Mouse (Mus musculus) CH12.LX (cell line): ENCODE data around the gene Myo16. TPM values are rescaled to one million over a fixed set of nuclear protein-coding genes. Genes with fewer than 3 reads are reported as not detected.

Experiments
- DNase-seq: peaks from one replicate; pipeline ENCODE4 v3.0.0-alpha.2; 2013; ENCODE audit errors: extremely low read depth
- H3K27ac ChIP-seq: 2 replicates; pipeline ENCODE4 v1.5.1; 2012; ENCODE audit warnings: low read depth, mild to moderate bottlenecking, control low read depth, moderate library complexity; ENCODE audit not compliant: insufficient read depth
- H3K27me3 ChIP-seq: replicated peaks from 2 replicates; pipeline ENCODE3; 2012; ENCODE audit warnings: inconsistent platforms
- H3K36me3 ChIP-seq, 2 experiments: replicated peaks in 1 of 2; 2 replicates each; pipeline versions ENCODE3 to v1.6.1; 2012; ENCODE audit warnings: inconsistent platforms in 1 of 2, low read length in 1 of 2, mild to moderate bottlenecking in 1 of 2, mixed read lengths in 1 of 2, moderate library complexity in 1 of 2; ENCODE audit not compliant: control insufficient read depth in 1 of 2, insufficient read depth in 1 of 2
- H3K4me1 ChIP-seq, 2 experiments: 2 replicates each; pipeline ENCODE4 v1.6.1; 2012; ENCODE audit warnings: inconsistent platforms in 1 of 2, moderate library complexity in 1 of 2; ENCODE audit not compliant: insufficient read depth in 2 of 2, control insufficient read depth in 1 of 2
- H3K4me2 ChIP-seq: 2 replicates; pipeline ENCODE4 v1.6.1; 2012; ENCODE audit warnings: low read depth, mild to moderate bottlenecking, control low read depth; ENCODE audit not compliant: poor library complexity, insufficient read depth, severe bottlenecking
- H3K4me3 ChIP-seq, 3 experiments: fragments of 150-350 bp in 1 of 3; sonication (generic) in 1 of 3; replicated peaks in 1 of 3; 2 replicates each; pipeline versions ENCODE3 to v1.5.1; 2011 to 2012; ENCODE audit warnings: low read depth in 2 of 3, low read length in 2 of 3, mild to moderate bottlenecking in 2 of 3, moderate library complexity in 2 of 3, control low read depth in 1 of 3, improper control_type of control experiment in 1 of 3, inconsistent platforms in 1 of 3, mixed read lengths in 1 of 3; ENCODE audit not compliant: poor library complexity in 1 of 3
- H3K79me2 ChIP-seq: replicated peaks from 2 replicates; pipeline ENCODE4 v1.6.1; 2012; ENCODE audit warnings: mild to moderate bottlenecking, moderate library complexity; ENCODE audit not compliant: control insufficient read depth, poor library complexity, insufficient read depth, severe bottlenecking; ENCODE audit errors: extremely low read depth
- H3K9ac ChIP-seq: 2 replicates; pipeline ENCODE4 v1.6.1; 2012; ENCODE audit warnings: low read depth, mild to moderate bottlenecking, control low read depth, moderate library complexity; ENCODE audit not compliant: insufficient read depth
- H3K9me3 ChIP-seq: replicated peaks from 2 replicates; pipeline ENCODE3; 2012; ENCODE audit warnings: low read length, inconsistent platforms, mixed read lengths
- BHLHE40 ChIP-seq: IDR thresholded peaks from 2 replicates; pipeline ENCODE4 v1.6.1; 2011; ENCODE audit warnings: mild to moderate bottlenecking, low read depth, low read length, improper control_type of control experiment
- CHD2 ChIP-seq: IDR thresholded peaks from 2 replicates; pipeline ENCODE4 v1.6.1; 2011; ENCODE audit warnings: low read length, improper control_type of control experiment
- ELF1 ChIP-seq: IDR thresholded peaks from 2 replicates; pipeline ENCODE4 v1.6.1; 2014; ENCODE audit warnings: low read depth, mild to moderate bottlenecking, inconsistent platforms, low read length, improper control_type of control experiment
- EP300 ChIP-seq: IDR thresholded peaks from 2 replicates; pipeline ENCODE4 v1.6.1; 2011; ENCODE audit warnings: low read length, improper control_type of control experiment
- ETS1 ChIP-seq: conservative IDR thresholded peaks from 2 replicates; pipeline ENCODE4 v1.6.1; 2012; ENCODE audit warnings: low read depth, mild to moderate bottlenecking, inconsistent platforms, low read length, improper control_type of control experiment, moderate library complexity
- GABPA ChIP-seq: IDR thresholded peaks from 2 replicates; pipeline ENCODE4 v1.6.1; 2012; ENCODE audit warnings: low read depth, low read length, improper control_type of control experiment, inconsistent platforms; ENCODE audit not compliant: insufficient replicate concordance
- HCFC1 ChIP-seq: IDR thresholded peaks from 2 replicates; pipeline ENCODE4 v1.6.1; 2012; ENCODE audit warnings: low read depth, mild to moderate bottlenecking, inconsistent platforms, low read length, improper control_type of control experiment
- IRF4 ChIP-seq: IDR thresholded peaks from 2 replicates; pipeline ENCODE4 v1.6.1; 2014; ENCODE audit warnings: low read depth, mild to moderate bottlenecking, inconsistent platforms, low read length, improper control_type of control experiment
- JUN ChIP-seq: IDR thresholded peaks from 2 replicates; pipeline ENCODE4 v1.6.1; 2011; ENCODE audit warnings: low read depth, mild to moderate bottlenecking, low read length, improper control_type of control experiment, moderate library complexity; ENCODE audit not compliant: insufficient read depth
- JUND ChIP-seq: conservative IDR thresholded peaks from 2 replicates; pipeline ENCODE4 v1.6.1; 2011; ENCODE audit warnings: low read depth, low read length, improper control_type of control experiment
- KAT2A ChIP-seq: IDR thresholded peaks from 2 replicates; pipeline ENCODE4 v1.6.1; 2012; ENCODE audit warnings: low read length, improper control_type of control experiment, inconsistent platforms; ENCODE audit not compliant: insufficient replicate concordance
- MAFK ChIP-seq: IDR thresholded peaks from 2 replicates; pipeline ENCODE4 v1.6.1; 2011; ENCODE audit warnings: low read length, improper control_type of control experiment; ENCODE audit not compliant: insufficient replicate concordance
- MAZ ChIP-seq: IDR thresholded peaks from 2 replicates; pipeline ENCODE4 v1.6.1; 2012; ENCODE audit warnings: low read depth, mild to moderate bottlenecking, inconsistent platforms, low read length, improper control_type of control experiment, moderate library complexity
- MEF2A ChIP-seq: IDR thresholded peaks from 2 replicates; pipeline ENCODE4 v1.6.1; 2014; ENCODE audit warnings: low read depth, mild to moderate bottlenecking, inconsistent platforms, low read length, improper control_type of control experiment, borderline replicate concordance
- NELFE ChIP-seq: IDR thresholded peaks from 2 replicates; pipeline ENCODE4 v1.6.1; 2011; ENCODE audit warnings: low read depth, low read length, improper control_type of control experiment
- PAX5 ChIP-seq: IDR thresholded peaks from 2 replicates; pipeline ENCODE4 v1.6.1; 2012; ENCODE audit warnings: low read length, inconsistent platforms, mixed read lengths
- POLR2A ChIP-seq: IDR thresholded peaks from 2 replicates; pipeline ENCODE4 v1.6.1; 2011; ENCODE audit warnings: low read depth, mild to moderate bottlenecking, improper control_type of control experiment, low read length
- POLR2AphosphoS2 ChIP-seq: IDR thresholded peaks from 2 replicates; pipeline ENCODE4 v1.6.1; 2011; ENCODE audit warnings: low read depth, low read length, improper control_type of control experiment
- RAD21 ChIP-seq: IDR thresholded peaks from 2 replicates; pipeline ENCODE4 v1.6.1; 2011; ENCODE audit warnings: low read depth, mild to moderate bottlenecking, low read length, improper control_type of control experiment, moderate library complexity
- RCOR1 ChIP-seq: conservative IDR thresholded peaks from 2 replicates; pipeline ENCODE4 v1.6.1; 2012; ENCODE audit warnings: low read depth, mild to moderate bottlenecking, inconsistent platforms, low read length, improper control_type of control experiment
- TCF12 ChIP-seq: IDR thresholded peaks from 2 replicates; pipeline ENCODE4 v1.6.1; 2014; ENCODE audit warnings: low read depth, mild to moderate bottlenecking, inconsistent platforms, low read length, improper control_type of control experiment
- USF1 ChIP-seq: IDR thresholded peaks from 2 replicates; pipeline ENCODE4 v1.6.1; 2014; ENCODE audit warnings: low read depth, mild to moderate bottlenecking, inconsistent platforms, low read length, improper control_type of control experiment
- USF2 ChIP-seq: conservative IDR thresholded peaks from 2 replicates; pipeline ENCODE4 v1.6.1; 2011; ENCODE audit warnings: low read depth, low read length, improper control_type of control experiment
- ZMIZ1 ChIP-seq: IDR thresholded peaks from 2 replicates; pipeline ENCODE4 v1.6.1; 2012; ENCODE audit warnings: low read depth, mild to moderate bottlenecking, inconsistent platforms, low read length, improper control_type of control experiment
- dilution Hi-C: fragments of 300-500 bp; cut with MboI; formaldehyde crosslinking; loops from 2 replicates; pipeline ENCODE4 v1.14.3; 2020; ENCODE audit warnings: low sequenced_read_pairs; ENCODE audit not compliant: extremely low pct_unique_long_range_greater_than_20kb, extremely low pct_ligation_motif_present
- in situ Hi-C: fragments of 300-500 bp; cut with MboI; formaldehyde crosslinking; loops from 3 replicates; pipeline ENCODE4 v1.14.3; 2019; ENCODE audit warnings: low sequenced_read_pairs, low pct_ligation_motif_present, low pct_unique_long_range_greater_than_20kb, mixed read lengths
- polyA plus RNA-seq: library from polyadenylated mRNA; unstranded; fragments of >175 nt; gene quantifications from 2 replicates; pipeline ENCODE4 v1.2.1, GENCODE M21; 2012; ENCODE audit warnings: low read depth; ENCODE audit not compliant: insufficient read length
- total RNA-seq, 2 experiments: library from RNA; depleted of rRNA; stranded (reverse); fragments of 300-350 nt in 1 of 2; fragments of >200 nt in 1 of 2; gene quantifications; 2 replicates each; pipeline ENCODE4 v1.2.3; 2012 to 2014

Gene Myo16
- total and polyA plus RNA-seq, 3 experiments, result not detected

DNA sequence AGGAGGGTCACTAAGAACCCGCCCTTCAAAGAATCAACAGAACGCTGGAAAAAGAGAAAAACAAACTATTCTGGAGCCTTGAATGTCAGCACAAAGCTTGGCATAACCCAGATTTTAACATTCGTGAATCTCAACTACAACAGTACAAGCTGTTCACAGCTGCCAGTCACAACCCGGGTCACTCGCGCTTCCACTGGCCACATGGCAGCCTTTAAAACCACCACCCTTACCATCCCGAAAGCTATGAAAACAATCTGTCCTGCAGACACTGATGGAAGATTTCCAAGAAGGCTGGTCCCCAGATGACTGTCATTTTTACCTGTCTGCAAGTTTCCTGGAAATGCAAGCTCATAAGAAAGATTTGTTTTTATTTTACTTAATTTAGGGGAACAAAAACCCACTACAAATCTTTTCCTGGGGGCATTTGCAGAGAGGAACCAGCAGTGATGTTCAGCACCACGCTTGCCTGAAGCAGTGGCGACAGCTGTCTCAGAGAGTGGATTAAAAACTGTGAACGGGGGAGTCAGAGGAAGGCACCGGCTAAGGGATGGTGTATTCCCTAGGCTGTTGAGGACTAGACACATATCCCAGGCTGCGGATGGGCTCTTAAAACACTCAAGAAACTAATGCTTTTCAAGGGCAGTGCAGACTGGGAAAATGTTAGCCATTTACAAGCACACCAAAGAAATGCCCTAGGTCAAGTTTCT is 154.2 kb downstream of the Myo16 start:
- Histone ChIP-seq H3K4me2 (no peak overlapping the region), H3K27ac (no peak overlapping the region), H3K4me1 (peaks cover 3 to 17% of the 10 kb centered on the region in 2 experiments; a peak in 3 of 4 replicates), H3K36me3 (no peaks in the 10 kb centered on the region), H3K9ac (no peak overlapping the region), H3K4me3 (no peak overlapping the region), H3K9me3 (no peaks in the 10 kb centered on the region), H3K27me3 (no peaks in the 10 kb centered on the region), H3K79me2 (no peaks in the 10 kb centered on the region)
- in situ Hi-C loops (loop anchor here (25.0 kb wide), 1 partner anchor 321 kb away; the partner anchor contains the start of genes Abhd13 and Lig4), dilution Hi-C loops (no loop called here)
- no peak for TF ChIP-seq ZMIZ1
- no peak for TF ChIP-seq RAD21
- no peak for TF ChIP-seq BHLHE40
- no peak for TF ChIP-seq USF2
- no peak for TF ChIP-seq POLR2AphosphoS2
- TF ChIP-seq MEF2A, result no peak
- no peak for TF ChIP-seq USF1
- no peak for TF ChIP-seq JUND
- TF ChIP-seq ETS1, result no peak
- no peak for TF ChIP-seq RCOR1
- TF ChIP-seq MAZ, result no peak
- no peak for TF ChIP-seq GABPA
- TF ChIP-seq MAFK, result no peak
- TF ChIP-seq ELF1, result no peak
- TF ChIP-seq NELFE, result no peak
- no peak for TF ChIP-seq KAT2A
- no peak for TF ChIP-seq EP300
- no peak for TF ChIP-seq POLR2A
- TF ChIP-seq PAX5, result no peak
- DNase-seq, result no peak

DNA sequence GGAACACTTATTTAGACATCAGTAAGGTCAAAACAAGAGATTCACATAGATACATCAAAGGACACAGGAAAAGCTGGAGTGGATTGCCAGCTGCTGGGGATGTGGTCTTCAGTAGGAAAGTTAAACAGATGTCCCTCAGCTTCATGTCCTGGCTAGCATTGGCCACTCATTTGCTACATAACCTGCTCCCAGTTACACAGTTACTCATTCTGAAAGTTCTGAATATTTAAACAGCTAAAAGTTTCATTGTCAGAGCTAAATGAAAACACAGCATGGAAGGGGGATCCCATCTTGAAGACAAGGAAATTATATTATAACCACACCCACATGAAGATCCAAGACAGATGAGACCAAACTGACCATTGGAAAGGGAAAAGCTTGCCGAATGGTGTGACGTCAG is 156.8 kb downstream of the Myo16 start:
- no peaks in the 10 kb centered on the region for H3K79me2 ChIP-seq
- no peak for DNase-seq
- peak overlapping the region; percentile 45; the same call in 1 of the 2 replicates for H3K4me2 ChIP-seq
- dilution Hi-C loops (no loop called here), in situ Hi-C loops (loop anchor here (10.0 to 25.0 kb wide), 2 partner anchors 256 to 323 kb away; partner anchors contain the start of genes Abhd13 and Lig4)
- H3K27me3 ChIP-seq, result no peaks in the 10 kb centered on the region
- H3K9ac ChIP-seq, result no peak overlapping the region
- no peak overlapping the region for H3K27ac ChIP-seq
- no peak overlapping the region for H3K4me3 ChIP-seq
- H3K4me1 ChIP-seq, result peaks cover 3 to 7% of the 10 kb centered on the region in 2 experiments; a peak in 2 of 4 replicates
- H3K9me3 ChIP-seq, result no peaks in the 10 kb centered on the region
- TF ChIP-seq IRF4, result peak; percentile 89
- TF ChIP-seq ETS1, result 0 out of 2 replicates have a peak, but pooled peaks have one; percentile 11
- TF ChIP-seq BHLHE40, result 0 out of 2 replicates have a peak, but pooled peaks have one; percentile 14
- TF ChIP-seq JUND, result peak; percentile 65
- TF ChIP-seq HCFC1, result no peak
- TF ChIP-seq JUN, result peak; percentile 40; the same call in 1 of the 2 replicates
- peak; percentile 37; the same call in 1 of the 2 replicates for TF ChIP-seq TCF12
- no peak for TF ChIP-seq CHD2
- peak; percentile 62 for TF ChIP-seq EP300
- TF ChIP-seq POLR2A, result no peak
- H3K36me3 ChIP-seq, result no peaks in the 10 kb centered on the region
